Comparison of ENCODE assay signal across 19 mouse cellular contexts in genomic region chr4:62494230-62494629, GRCm38 (mm10).
"Had no signal": no experiment of that assay in that cellular context is flagged by ENCODE, and none has a peak within 500 bp of the region (broad histone marks: within the 10 kb centered on the region; RNA-seq: fewer than 3 reads in every experiment).

No protein-coding gene starts in this region.

- H3K27ac ChIP-seq: kidney, postnatal 0 days; limb, embryonic 10.5 days; limb, embryonic 13.5 days; liver, embryonic 12.5 days; liver, embryonic 15.5 days; midbrain, embryonic 10.5 days; midbrain, embryonic 13.5 days; stomach, embryonic 15.5 days had no signal

- H3K4me2 ChIP-seq: limb, embryonic 13.5 days; liver, embryonic 12.5 days; liver, embryonic 15.5 days; midbrain, embryonic 13.5 days; stomach, embryonic 15.5 days had no signal

- H3K9ac ChIP-seq: limb, embryonic 13.5 days; liver, embryonic 12.5 days; liver, embryonic 15.5 days; midbrain, embryonic 13.5 days; stomach, embryonic 15.5 days had no signal

- H3K4me1 ChIP-seq: limb, embryonic 10.5 days; limb, embryonic 13.5 days; liver, embryonic 12.5 days; liver, embryonic 15.5 days; midbrain, embryonic 10.5 days; midbrain, embryonic 13.5 days had no signal

- DNase-seq: kidney, adult 11 months; kidney, adult 8-10 months; kidney, postnatal 36 days; liver; lung, adult 2 months; lung, postnatal 14 days; lung, postnatal 4 days; right cerebral cortex, postnatal 25 days; spleen, adult 18-20 months; thymus, postnatal 25 days had no signal

- H3K4me3 ChIP-seq: limb, embryonic 10.5 days; limb, embryonic 13.5 days; liver, embryonic 12.5 days; liver, embryonic 15.5 days; midbrain, embryonic 10.5 days; midbrain, embryonic 13.5 days; stomach, embryonic 15.5 days had no signal

- H3K36me3 ChIP-seq: liver, embryonic 15.5 days had no signal

- H3K9me3 ChIP-seq: limb, embryonic 10.5 days; limb, embryonic 13.5 days; liver, embryonic 12.5 days; liver, embryonic 15.5 days; midbrain, embryonic 10.5 days; midbrain, embryonic 13.5 days; stomach, embryonic 15.5 days had no signal

- H3K27me3 ChIP-seq: limb, embryonic 13.5 days; midbrain, embryonic 13.5 days; stomach, embryonic 15.5 days had no signal

- ATAC-seq: liver, embryonic 12.5 days; midbrain, embryonic 13.5 days; midbrain, embryonic 16.5 days had no signal
